8 mouse cellular contexts compared by ENCODE assay signal in the genomic region with DNA sequence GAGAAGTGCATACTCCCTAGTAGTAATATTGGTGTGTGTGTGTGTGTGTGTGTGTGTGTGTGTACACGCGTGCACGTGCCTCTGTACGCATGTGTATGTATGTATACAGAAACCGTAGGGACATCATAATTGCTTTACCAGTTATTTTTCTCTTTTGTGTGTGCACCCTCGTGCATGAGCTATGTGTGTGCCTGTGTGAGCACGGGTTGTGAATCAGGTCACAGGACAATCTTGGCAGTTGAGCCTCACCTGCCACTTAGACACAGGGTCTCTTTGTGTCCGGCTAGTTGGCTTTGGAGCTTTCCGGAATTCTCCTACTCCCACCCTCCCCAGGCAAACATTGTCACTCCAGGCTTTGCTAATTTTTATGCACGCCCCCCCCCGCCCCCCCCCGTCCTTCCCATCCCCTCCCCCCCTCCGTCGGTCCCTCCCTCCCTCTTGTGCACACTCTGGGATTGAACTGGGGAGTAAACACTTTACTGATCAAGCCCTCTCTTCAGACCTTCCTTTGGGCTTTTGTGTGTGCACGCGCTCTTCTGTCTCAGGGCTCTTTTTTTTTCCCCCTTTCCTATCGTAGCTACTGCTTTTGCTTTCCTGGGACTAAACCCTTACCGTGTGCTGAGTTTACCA. TPM values are rescaled to one million over a fixed set of nuclear protein-coding genes. Genes with fewer than 3 reads are reported as not detected.
DNase-seq lines count a peak whose midpoint lies in the region; ATAC-seq and TF ChIP-seq lines count a peak whose summit lies in the region.

A gene (minus strand): TSS at position 51 of the 630 bp plus-strand sequence.

- no peaks in the 10 kb centered on the region for H3K27me3 ChIP-seq in heart, adult 2 months (ENCODE audit: control insufficient read depth, insufficient read depth, low read length)
- no peaks in the 10 kb centered on the region for H3K27me3 ChIP-seq in kidney, embryonic 16.5 days (ENCODE audit: insufficient read depth, low read length)
- H3K27me3 ChIP-seq in neural tube, embryonic 12.5 days (replicated peaks): no peaks in the 10 kb centered on the region

- no peak for TF ChIP-seq POLR2A in heart, adult 2 months (IDR thresholded peaks at IDR 0.05; ENCODE audit: insufficient read depth, low read depth, low read length)
- TF ChIP-seq POLR2A in embryonic fibroblast, embryonic 13.5 days (IDR thresholded peaks at IDR 0.05; ENCODE audit: low read depth, low read length): no peak

- peak within 1 kb of the TSS; percentile 56 for H3K4me3 ChIP-seq in heart, adult 2 months
- H3K4me3 ChIP-seq in embryonic fibroblast, embryonic 13.5 days (ENCODE audit: insufficient read depth, low read length): peak within 1 kb of the TSS; percentile 53
- peak within 1 kb of the TSS; percentile 62 for H3K4me3 ChIP-seq in kidney, embryonic 16.5 days (ENCODE audit: low read length)
- H3K4me3 ChIP-seq in neural tube, embryonic 12.5 days: peak within 1 kb of the TSS; percentile 41

- H3K9ac ChIP-seq in heart, adult 2 months (ENCODE audit: low read depth, low read length): peak within 1 kb of the TSS; percentile 64; the same call in 1 of the 2 replicates
- peak within 1 kb of the TSS; percentile 73 for H3K9ac ChIP-seq in kidney, embryonic 16.5 days (replicated peaks; ENCODE audit: low read length)
- H3K9ac ChIP-seq in neural tube, embryonic 12.5 days: peak within 1 kb of the TSS; percentile 69

- TF ChIP-seq EP300 in heart, adult 2 months (IDR thresholded peaks at IDR 0.05; ENCODE audit: insufficient read depth, low read depth, low read length): no peak

- no peak for DNase-seq in heart, adult 2 months
- no peak for DNase-seq in heart, postnatal 36 days
- peak; percentile 11 for DNase-seq in ES-CJ7 (ENCODE audit: low read depth, low spot score)
- DNase-seq in left cerebral cortex, postnatal 14 days (ENCODE audit: low spot score in 2 of 2): no peak
- DNase-seq in adrenal gland, adult 2 months: no peak

- H3K36me3 ChIP-seq in heart, adult 2 months (ENCODE audit: control insufficient read depth, insufficient read depth, low read length): no peaks in the 10 kb centered on the region
- H3K36me3 ChIP-seq in kidney, embryonic 16.5 days (ENCODE audit: insufficient read depth, low read length): no peaks in the 10 kb centered on the region
- H3K36me3 ChIP-seq in neural tube, embryonic 12.5 days: no peaks in the 10 kb centered on the region

- no peaks in the 10 kb centered on the region for H3K79me2 ChIP-seq in heart, adult 2 months (replicated peaks; ENCODE audit: control insufficient read depth, insufficient read depth, low read length)

- WGBS in heart, adult 2 months: 29% methylated on average over 16 of the region's 18 CpGs
- 29% methylated on average over 17 of the region's 18 CpGs for WGBS in kidney, embryonic 16.5 days
- 37% methylated on average over 14 of the region's 18 CpGs for WGBS in neural tube, embryonic 12.5 days

- peak within 1 kb of the TSS; percentile 71 for H3K4me2 ChIP-seq in kidney, embryonic 16.5 days (replicated peaks; ENCODE audit: low read depth, low read length)
- H3K4me2 ChIP-seq in neural tube, embryonic 12.5 days (replicated peaks): peak within 1 kb of the TSS; percentile 66

- ATAC-seq in kidney, embryonic 16.5 days (ENCODE audit: low FRiP score, low TSS enrichment): peak; percentile 57
- peak; percentile 71 for ATAC-seq in neural tube, embryonic 12.5 days (ENCODE audit: low FRiP score, low read depth)

- no peak for TF ChIP-seq CTCF in heart, adult 2 months (IDR thresholded peaks at IDR 0.05)
- TF ChIP-seq CTCF in embryonic fibroblast, embryonic 13.5 days (IDR thresholded peaks at IDR 0.05; ENCODE audit: borderline replicate concordance, insufficient read depth, low read length): no peak

- peak within 1 kb of the TSS; percentile 18 for H3K27ac ChIP-seq in heart, adult 2 months
- no peak within 1 kb of the TSS for H3K27ac ChIP-seq in embryonic fibroblast, embryonic 13.5 days (ENCODE audit: insufficient read depth, low read length)
- H3K27ac ChIP-seq in kidney, embryonic 16.5 days (ENCODE audit: low read length): peak within 1 kb of the TSS; percentile 45; the same call in 1 of the 2 replicates
- H3K27ac ChIP-seq in neural tube, embryonic 12.5 days: peak within 1 kb of the TSS; percentile 62

- H3K4me1 ChIP-seq in heart, adult 2 months (ENCODE audit: control insufficient read depth, insufficient read depth, low read length): peaks cover 5% of the 10 kb centered on the region
- H3K4me1 ChIP-seq in embryonic fibroblast, embryonic 13.5 days (ENCODE audit: control insufficient read depth, insufficient read depth, low read length): no peaks in the 10 kb centered on the region
- 0 out of 2 replicates have a peak, but pooled peaks cover 2% of the 10 kb centered on the region for H3K4me1 ChIP-seq in kidney, embryonic 16.5 days (ENCODE audit: insufficient read depth, low read length)
- H3K4me1 ChIP-seq in neural tube, embryonic 12.5 days: no peaks in the 10 kb centered on the region

- no peaks in the 10 kb centered on the region for H3K9me3 ChIP-seq in kidney, embryonic 16.5 days (ENCODE audit: low read length)
- H3K9me3 ChIP-seq in neural tube, embryonic 12.5 days: no peaks in the 10 kb centered on the region

- intact Hi-C loops in heart, adult 2 months (cut with DNase I): no loop called here
- intact Hi-C loops in heart, postnatal 36 days (cut with DNase I): loop anchor here (10.0 kb wide), 1 partner anchor 1338 kb away; no protein-coding TSS in a partner anchor
- intact Hi-C loops in left cerebral cortex, postnatal 14 days (cut with DNase I): loop anchor here (2.0 kb wide), 1 partner anchor 612 kb away; no protein-coding TSS in a partner anchor

RNA-seq across cellular contexts. Expression of the gene that starts here (rescaled TPM):
- total RNA-seq in heart, adult 2 months (2021): not detected
- not detected in 2 replicates for polyA plus RNA-seq in heart, adult 2 months (2012; rRNA removed)
- total RNA-seq in heart, postnatal 36 days (2021): not detected
- not detected in 2 replicates for polyA plus RNA-seq in embryonic fibroblast, embryonic 13.5 days (2011; ENCODE audit: insufficient read length, low read depth, missing spikeins)
- not detected in 2 replicates for polyA plus RNA-seq in kidney, embryonic 16.5 days (2015; fragmentation: Nextera tagmentation; extraction: Ambion mirVana)
- not detected in 2 replicates for polyA plus RNA-seq in neural tube, embryonic 12.5 days (2016; fragmentation: Nextera tagmentation; extraction: Ambion mirVana)
- not detected for total RNA-seq in left cerebral cortex, postnatal 14 days (2021)
- not detected for total RNA-seq in adrenal gland, adult 2 months (2021)
- polyA plus RNA-seq in adrenal gland, adult 2 months (2012; rRNA removed): not detected in 2 replicates

Comparison
In these comparisons a context has a peak if more than half of its experiments do, and no peak if none do; other contexts are left out.
1. Peak in ATAC-seq, H3K4me3 ChIP-seq, H3K27ac ChIP-seq, H3K9ac ChIP-seq and H3K4me2 ChIP-seq in kidney, embryonic 16.5 days; RNA of the gene not detected or under 1 TPM.
2. Peak in ATAC-seq, H3K4me3 ChIP-seq, H3K27ac ChIP-seq, H3K9ac ChIP-seq and H3K4me2 ChIP-seq in neural tube, embryonic 12.5 days; RNA of the gene not detected or under 1 TPM.